Mouse (Mus musculus): ENCODE results near the gene Ddx27.
"Not testable (repeated sequence)": the region's sequence is repeated elsewhere in the genome, so short reads cannot be mapped to it uniquely, and the experiment has no call there.

Ddx27 gene

DNA sequence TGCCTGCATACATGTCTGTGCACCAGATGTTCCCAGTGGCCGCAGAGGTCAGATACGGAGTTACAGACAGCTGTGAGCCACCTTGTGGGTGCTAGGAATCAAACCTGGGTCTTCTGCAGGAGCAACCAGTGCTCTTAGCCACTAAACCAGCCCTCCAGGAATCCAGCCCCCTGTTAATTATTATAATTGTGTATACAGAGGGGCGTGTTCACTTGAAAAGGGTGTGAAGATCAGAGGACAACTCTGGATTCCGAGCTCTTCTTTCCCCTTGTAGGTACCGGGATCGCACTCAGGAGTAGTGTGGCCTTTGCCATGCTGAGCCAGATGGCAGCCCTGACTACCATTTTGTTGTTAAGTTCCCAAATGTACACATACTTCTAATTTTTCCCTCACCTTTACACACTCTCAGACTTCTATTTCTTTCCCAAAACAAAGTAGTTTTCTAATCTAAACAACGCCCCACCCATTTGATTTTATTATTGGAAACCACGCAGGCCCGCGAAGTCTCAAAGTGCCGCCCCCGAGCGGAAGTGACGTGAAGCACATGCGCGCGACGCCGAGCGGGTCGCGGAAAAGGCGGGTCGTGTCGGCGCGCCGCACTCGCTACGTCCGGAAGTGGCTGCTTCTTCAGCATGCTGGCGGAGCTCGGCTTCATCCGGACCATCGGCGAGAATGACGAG is at the start of gene Ddx27:
Gene Ddx27, plus strand, starts transcription at position 492 of the 680 bp plus-strand sequence.
- in situ Hi-C loops (cut with MboI; ENCODE audit: low pct_unique_long_range_greater_than_20kb in 1 of 2, low sequenced_read_pairs in 2 of 2, unreplicated experiment in 1 of 2) = no loop called here

DNA sequence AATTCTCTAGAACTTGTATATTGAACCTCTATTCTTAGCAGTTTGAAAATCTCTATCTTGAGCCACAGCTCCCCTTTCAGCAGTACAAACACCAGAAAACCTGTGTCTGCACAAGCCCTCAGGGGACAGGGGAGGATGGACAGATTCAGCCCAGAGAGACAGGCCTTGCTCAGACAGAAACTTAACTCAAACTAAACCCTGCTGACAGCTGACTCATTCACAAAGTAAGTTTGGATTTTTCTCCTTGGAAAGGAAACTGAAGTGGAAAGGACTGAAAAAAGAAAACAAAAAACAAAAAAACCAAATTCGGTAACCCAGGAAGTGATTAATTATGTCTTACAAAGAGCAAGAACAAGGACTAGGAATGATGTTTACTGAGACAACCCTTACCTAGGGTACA is 41.8 kb upstream of the Ddx27 start:
- in situ Hi-C loops (cut with MboI; ENCODE audit: low pct_unique_long_range_greater_than_20kb in 1 of 2, low sequenced_read_pairs in 2 of 2, unreplicated experiment in 1 of 2) = no loop called here

DNA sequence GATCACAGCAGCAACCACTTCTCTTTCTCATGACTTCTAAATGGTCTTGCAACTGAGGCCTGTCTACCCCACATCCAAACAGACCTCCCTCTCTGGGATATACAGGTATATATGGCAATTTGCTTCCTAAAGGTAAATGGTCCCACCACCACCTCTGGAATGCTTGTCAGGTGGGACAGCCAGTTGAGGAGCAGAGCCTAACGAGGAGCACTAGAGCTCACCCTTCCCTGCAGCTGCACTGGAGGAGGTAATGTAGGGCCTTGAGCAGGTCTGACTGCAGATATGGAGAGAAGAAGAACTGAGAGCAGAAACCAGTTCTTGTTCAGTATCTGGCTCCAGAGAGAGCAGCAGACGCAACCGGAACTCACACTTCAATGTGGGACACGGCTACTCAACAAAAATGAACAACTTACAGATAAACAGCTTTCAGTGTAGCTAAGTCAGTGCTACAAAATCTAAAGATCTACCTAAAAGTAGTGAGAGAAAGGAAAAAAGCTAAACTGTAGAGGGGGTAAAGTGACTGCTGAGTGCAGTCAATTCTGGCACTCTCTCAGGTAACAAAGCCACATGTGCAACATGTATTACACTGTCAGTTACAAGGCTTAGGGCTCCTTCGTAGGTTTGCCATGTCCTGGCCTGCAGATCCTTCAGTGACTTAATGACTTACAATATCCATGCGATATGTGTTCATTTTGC is 40.7 kb upstream of the Ddx27 start:
- in situ Hi-C loops (cut with MboI; ENCODE audit: low pct_unique_long_range_greater_than_20kb in 1 of 2, low sequenced_read_pairs in 2 of 2, unreplicated experiment in 1 of 2) = no loop called here

DNA sequence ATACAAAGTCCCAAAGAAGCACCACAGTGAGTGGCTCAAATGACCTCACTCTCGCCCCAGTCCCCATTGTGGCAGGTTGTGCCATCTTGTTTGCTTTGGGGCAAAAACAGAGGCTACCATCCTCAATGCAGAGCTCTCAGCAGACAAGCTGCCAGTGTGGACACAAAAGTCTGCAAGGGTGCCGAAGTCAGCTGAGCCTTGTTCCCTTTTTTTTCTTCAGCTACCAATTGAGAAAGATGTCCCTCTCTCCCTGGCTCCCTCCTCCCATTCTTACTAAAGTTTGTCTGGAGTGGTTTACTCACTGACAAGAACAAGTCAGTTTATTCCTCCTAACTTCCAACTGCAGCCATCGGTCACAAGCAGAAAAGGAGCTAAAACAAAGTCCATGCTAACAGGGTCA is 38.6 kb upstream of the Ddx27 start:
- in situ Hi-C loops (cut with MboI; ENCODE audit: low pct_unique_long_range_greater_than_20kb in 1 of 2, low sequenced_read_pairs in 2 of 2, unreplicated experiment in 1 of 2) = no loop called here

DNA sequence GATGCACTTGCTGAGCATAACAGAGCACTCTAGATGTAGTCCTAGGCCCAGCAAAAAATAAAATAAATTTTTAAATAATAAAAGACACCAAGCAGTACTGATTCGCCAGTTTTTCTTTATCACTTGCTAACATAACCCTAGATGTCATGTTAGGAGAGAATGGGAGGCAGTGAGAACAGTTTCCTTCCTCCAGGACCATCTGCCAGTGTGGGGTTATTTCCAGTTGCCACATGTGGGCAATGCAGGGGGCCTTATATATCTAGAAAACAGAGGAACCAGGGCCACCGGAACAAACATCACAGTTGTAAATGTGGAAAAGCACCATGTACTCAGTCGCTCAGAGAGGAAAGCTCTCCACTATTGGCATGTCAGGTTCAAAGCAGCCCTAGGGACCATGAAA is 37.5 kb upstream of the Ddx27 start:
- in situ Hi-C loops (cut with MboI; ENCODE audit: low pct_unique_long_range_greater_than_20kb in 1 of 2, low sequenced_read_pairs in 2 of 2, unreplicated experiment in 1 of 2) = no loop called here

DNA sequence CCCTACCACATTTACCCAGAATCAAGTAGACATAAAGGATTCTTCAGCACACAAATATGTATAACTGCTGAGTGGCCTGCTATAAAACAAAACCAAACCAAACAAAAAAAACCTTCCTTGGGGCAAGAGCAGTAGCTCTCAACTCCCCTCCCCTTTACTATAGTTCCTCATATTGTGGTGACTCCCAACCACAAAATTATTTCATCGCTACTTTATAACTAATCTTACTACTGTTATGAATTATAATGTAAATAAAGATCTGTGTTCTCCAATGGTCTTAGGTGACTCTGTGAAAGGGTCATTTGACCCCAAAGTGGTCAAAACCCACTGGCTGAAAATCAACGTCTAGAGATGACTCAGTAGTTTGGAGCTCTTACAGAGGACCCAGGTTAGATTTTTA is 34.8 kb upstream of the Ddx27 start:
- in situ Hi-C loops (cut with MboI; ENCODE audit: low pct_unique_long_range_greater_than_20kb in 1 of 2, low sequenced_read_pairs in 2 of 2, unreplicated experiment in 1 of 2) = no loop called here

DNA sequence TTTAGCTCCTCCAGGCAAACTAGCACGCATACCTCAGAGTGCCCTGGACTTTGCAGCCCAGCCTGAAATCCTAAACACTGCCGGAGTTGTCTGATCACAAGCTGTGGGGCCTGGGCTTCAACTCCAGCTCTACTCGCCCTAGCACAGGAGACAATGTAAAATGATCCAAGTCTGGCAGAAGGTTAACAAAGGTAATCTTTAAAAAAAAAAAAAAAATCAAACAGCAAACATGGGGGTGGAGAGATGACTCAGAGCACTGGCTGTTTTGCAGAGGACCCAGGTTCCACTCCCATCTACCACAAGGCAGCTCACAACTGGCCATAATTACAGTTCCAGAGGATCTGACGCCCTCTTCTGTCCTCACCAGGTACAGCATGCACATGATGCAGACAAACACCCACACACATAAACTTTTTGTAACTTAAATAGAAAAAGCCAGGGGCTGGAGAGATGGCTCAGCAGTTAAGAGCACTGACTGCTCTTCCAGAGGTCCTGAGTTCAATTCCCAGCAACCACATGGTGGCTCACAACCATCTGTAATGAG is 31.6 kb upstream of the Ddx27 start:
- in situ Hi-C loops (cut with MboI; ENCODE audit: low pct_unique_long_range_greater_than_20kb in 1 of 2, low sequenced_read_pairs in 2 of 2, unreplicated experiment in 1 of 2) = no loop called here

DNA sequence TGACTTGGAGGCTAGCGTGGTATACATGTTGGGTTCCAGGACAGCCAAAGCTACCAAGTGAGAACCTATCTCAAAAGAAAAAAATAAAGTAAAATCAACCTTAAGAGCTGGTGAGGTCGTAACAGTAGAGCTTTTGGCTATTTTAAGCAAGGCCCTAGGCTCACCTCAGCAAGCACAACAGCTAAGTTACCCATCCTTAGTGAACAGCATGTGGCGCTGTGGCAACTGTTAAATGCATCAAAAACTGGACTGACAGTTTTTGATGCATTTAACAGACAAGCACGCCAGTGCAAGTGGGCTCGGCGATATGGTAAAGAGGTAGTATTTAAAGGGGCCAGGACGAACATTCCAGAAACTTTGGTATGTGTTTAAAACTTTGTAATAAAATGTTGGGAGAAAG is 24.1 kb upstream of the Ddx27 start:
- in situ Hi-C loops (cut with MboI; ENCODE audit: low pct_unique_long_range_greater_than_20kb in 1 of 2, low sequenced_read_pairs in 2 of 2, unreplicated experiment in 1 of 2) = no loop called here

DNA sequence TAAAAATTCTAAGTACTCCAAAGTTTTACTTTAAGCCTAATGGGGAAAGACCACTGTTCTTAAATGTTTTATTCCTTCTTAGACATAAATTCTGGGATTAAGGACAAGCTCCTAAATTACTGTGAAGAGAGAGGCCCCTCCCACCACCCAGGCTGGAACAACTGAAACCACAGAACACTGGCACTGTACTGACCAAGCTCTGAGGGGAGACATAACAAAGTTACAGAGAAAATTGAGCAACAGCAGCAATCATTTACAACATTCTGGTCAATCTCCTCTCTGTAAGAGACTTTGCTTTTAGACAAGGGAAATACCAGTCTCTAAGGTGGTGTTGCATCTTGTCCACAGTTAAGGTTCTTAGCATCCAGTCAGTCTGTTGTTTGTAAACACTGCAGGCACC is 23.0 kb upstream of the Ddx27 start:
- in situ Hi-C loops (cut with MboI; ENCODE audit: low pct_unique_long_range_greater_than_20kb in 1 of 2, low sequenced_read_pairs in 2 of 2, unreplicated experiment in 1 of 2) = no loop called here

DNA sequence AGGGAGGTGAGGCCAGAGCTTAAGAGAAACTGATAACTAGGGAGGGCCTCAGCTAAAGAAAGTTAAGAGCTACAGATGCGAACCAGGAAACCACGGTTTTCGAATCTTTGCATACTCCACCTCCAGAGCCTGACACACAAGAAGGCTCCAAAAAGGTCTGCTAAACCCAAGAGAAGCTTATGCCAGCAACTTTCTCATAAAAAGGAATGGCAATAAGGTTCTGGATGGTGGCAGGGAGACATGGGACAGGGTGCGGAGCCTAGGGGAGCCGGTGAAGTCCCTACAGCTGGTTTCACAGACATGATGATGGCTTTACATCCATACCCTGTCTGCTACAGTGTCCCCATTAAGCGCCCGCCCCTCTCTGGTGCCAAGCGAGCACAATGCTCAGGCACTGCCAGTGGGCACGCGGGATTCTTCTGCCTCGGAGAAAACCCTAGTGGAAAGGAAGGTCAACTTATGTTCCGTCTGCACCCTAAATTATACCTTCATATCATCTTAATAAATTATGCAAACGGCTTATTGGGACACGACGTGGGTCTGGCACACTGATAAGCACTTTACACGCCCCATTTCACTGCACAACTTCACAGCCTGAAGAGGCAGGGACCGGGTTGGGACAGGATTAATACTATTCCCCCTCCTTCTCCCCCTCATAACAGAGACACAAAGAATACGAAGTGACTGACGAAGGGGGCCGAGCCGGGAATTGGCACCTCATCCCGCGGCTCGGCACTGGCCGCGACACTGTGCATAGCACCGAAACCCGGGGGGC is 19.8 kb upstream of the Ddx27 start:
- in situ Hi-C loops (cut with MboI; ENCODE audit: low pct_unique_long_range_greater_than_20kb in 1 of 2, low sequenced_read_pairs in 2 of 2, unreplicated experiment in 1 of 2) = no loop called here

DNA sequence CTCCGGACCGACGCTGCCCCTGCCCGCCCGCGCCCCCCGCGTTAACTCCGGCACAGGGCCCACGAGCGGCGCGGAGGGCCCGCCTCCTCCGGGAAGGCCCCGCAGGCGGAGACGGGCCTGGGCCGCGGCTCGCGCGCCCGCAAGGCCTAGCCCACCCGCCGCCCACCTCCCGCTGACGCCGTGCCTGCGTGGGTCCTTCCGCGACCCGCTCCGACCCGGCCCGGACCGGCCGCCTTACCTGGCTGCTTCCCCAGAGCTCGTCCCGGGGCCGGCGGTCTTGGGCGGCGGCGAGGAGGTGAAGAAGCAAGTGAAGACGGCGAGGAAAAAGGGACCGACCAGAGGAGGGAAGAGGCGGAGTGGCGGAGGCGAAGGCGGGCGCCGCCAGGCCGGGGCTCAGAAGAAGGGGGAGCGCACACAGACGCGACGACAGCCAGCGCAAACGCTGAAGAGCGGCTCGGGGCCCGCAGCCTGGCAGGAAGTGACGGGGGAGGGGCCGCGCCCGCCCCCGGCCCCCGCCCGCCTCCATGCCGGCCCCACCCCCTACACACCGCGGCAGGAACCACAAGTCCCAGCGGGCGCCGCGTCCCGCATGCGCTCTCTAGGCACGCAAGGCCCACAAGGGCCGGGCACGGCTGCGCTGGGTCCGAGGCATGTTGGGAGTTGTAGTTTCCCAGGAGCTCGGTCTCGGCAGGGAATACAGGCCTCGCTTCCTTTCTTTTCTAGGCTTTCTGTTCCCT is 19.0 kb upstream of the Ddx27 start, which contains the start of gene Stau1:
Gene Stau1, minus strand, starts transcription at position 504 of the 737 bp plus-strand sequence.
- in situ Hi-C loops (cut with MboI; ENCODE audit: low pct_unique_long_range_greater_than_20kb in 1 of 2, low sequenced_read_pairs in 2 of 2, unreplicated experiment in 1 of 2) = no loop called here

DNA sequence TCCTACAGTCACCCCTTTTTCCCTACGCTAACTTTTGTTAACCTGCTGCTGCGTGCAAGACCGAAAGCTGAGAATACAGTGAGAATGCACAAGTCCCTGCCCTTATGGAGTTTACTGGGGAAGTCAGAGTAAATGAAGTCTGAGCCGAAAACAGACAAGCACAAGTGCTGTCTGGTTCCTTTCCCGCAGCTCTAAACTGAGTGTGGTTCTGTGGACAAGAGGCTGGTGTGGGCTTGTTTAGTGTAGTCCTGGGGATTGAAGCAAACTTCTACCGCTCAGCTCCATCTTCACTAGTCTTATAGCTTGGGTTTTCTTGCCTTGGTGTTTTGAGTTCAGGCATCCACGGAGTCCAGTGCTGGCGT is 18.5 kb upstream of the Ddx27 start:
- in situ Hi-C loops (cut with MboI; ENCODE audit: low pct_unique_long_range_greater_than_20kb in 1 of 2, low sequenced_read_pairs in 2 of 2, unreplicated experiment in 1 of 2) = no loop called here

DNA sequence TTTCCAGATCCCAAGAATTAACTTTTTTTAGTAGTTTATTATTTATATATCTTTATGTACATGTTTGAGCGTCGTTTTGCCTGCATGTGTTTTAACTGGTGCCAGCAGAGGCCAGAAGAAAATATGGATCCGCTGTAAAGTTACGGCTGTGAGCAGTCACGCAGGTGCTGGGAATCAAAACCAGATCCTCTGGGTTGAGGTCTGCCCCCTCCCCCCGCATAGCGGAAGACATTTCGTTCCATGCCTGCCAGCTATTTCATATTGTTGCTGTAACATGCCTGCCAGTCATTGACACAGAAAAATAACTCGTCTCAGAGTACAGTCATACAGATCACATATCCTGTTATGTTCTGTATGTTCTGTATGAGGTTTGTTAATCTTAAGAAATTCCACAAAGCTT is 13.5 kb upstream of the Ddx27 start:
- in situ Hi-C loops (cut with MboI; ENCODE audit: low pct_unique_long_range_greater_than_20kb in 1 of 2, low sequenced_read_pairs in 2 of 2, unreplicated experiment in 1 of 2) = no loop called here

DNA sequence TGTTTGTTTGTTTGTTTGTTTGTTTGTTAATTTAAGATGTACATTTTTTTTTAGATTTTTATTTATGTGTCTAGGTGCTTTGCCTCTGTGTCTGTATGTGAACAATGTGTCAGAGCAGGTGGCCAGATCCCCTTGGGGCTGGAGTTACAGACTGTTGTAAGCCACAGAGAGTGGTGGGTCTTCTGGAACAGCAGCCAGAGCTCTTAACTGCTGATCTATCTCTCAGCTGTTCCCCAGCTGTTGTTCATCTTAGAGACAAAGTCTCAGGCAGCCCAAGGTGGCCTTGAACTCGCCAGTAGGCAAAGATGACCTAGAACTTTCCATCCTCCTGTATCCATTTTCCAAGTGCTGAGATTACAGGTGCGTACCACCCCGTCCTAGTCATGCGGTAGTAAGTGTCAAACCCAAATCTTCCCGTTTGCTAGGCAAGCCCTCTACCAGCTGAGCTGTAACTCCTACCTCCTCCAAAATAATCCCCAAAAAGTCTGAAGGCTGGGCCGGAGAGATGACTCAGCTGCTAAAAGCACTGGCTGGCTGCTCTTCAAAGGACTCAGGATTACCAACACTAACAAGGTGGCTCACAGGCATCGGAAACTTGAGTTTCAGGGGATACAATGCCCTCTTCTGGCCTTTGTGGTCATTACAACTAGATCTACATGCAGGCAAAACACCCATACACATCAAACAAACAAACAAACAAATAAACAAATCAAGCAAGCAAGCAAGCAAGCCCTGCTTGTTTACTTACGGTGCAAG is 10.7 kb upstream of the Ddx27 start:
- in situ Hi-C loops (cut with MboI; ENCODE audit: low pct_unique_long_range_greater_than_20kb in 1 of 2, low sequenced_read_pairs in 2 of 2, unreplicated experiment in 1 of 2) = no loop called here

DNA sequence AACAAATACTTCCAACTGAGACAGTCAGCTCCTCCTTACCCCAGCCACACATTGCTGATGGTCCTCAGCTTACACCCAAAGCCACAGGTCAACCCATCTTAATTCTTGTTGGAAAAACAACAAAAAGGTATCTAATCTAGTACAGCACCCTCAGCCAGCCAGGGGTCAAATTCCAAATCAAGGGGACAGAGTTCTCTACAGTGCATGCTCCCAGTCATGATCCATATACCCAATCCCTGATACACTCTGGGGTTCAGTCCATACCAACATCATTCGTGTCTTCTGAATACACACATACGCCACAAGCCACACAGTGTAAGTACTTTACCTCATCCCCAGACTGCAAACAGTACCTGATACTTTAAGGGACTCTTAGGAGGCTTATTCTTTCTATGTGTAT is 8.6 kb upstream of the Ddx27 start:
- in situ Hi-C loops (cut with MboI; ENCODE audit: low pct_unique_long_range_greater_than_20kb in 1 of 2, low sequenced_read_pairs in 2 of 2, unreplicated experiment in 1 of 2) = no loop called here

DNA sequence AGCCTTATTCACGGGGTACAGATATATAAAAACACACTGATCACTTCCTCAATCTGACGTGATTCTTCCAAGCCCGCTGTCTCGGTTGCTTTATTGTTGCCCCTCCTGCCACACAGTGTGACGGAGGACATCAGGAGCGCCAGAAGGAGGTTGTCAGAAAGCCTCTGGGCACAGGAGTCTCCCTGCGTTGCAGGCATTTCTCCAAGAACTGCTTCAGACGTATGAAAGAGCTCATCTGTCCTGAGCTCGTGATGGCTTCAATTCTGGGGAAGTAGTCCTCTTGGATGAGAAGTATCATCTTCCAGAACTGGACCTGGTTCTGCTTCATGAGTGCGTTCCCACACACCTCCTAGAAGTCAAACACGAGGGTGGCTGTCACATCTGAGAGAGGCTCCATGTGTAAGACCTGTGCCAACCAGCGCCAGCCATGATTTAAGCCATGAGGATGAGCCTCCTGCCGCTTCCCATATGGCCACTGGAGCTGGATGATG is 7.9 kb upstream of the Ddx27 start:
- in situ Hi-C loops (cut with MboI; ENCODE audit: low pct_unique_long_range_greater_than_20kb in 1 of 2, low sequenced_read_pairs in 2 of 2, unreplicated experiment in 1 of 2) = no loop called here

DNA sequence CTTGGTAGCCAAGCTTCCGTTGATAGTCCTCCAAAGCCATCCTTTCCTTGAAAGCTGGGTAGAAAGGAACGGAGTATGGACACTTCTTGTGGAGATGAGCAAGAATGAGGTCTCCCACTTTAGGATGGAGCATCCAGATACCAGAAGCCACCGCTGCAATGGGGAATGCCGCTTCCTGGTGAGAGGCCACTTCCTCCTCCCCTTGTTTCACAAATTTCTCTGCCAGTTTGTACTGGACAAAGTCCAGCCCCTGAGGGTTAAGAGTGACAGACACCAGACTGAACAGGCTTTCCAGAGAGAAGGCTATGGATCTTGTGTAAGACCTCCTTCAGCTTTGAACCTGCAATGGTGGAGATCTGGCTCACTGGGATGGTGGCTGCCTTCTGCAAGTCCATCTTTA is 7.4 kb upstream of the Ddx27 start:
- in situ Hi-C loops (cut with MboI; ENCODE audit: low pct_unique_long_range_greater_than_20kb in 1 of 2, low sequenced_read_pairs in 2 of 2, unreplicated experiment in 1 of 2) = not testable (repeated sequence)

DNA sequence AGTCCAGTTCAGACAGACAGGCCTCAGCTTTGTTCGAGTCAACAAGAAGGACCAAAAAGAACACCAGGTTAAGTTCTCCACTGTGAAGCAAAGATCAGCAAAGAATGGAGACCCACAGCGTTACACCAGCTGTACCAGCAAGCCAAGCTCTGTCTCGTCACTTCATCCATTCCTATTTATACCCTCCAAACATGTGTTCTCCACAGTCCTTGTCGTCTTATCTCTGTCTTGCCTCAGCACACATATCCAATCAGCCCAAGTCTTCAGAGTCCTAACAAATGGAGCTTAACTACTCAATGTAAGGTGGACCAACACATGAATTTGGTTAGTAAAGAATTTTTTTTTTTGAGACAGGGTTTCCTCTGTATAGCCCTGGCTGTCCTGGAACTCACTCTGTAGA is 5.5 kb upstream of the Ddx27 start:
- in situ Hi-C loops (cut with MboI; ENCODE audit: low pct_unique_long_range_greater_than_20kb in 1 of 2, low sequenced_read_pairs in 2 of 2, unreplicated experiment in 1 of 2) = no loop called here
